Mouse (Mus musculus) lung, postnatal 0 days (tissue): ENCODE measurements around the gene Utp4.

Source experiments
- CTCF ChIP-seq: IDR thresholded peaks from 2 replicates; pipeline ENCODE4 v1.5.1; 2016; ENCODE audit warnings: antibody characterized with exemption, mild to moderate bottlenecking
- EP300 ChIP-seq: IDR thresholded peaks from 2 replicates; pipeline ENCODE4 v1.6.1; 2016; ENCODE audit warnings: antibody characterized with exemption, mild to moderate bottlenecking, control low read depth

- no peak for TF ChIP-seq CTCF
- TF ChIP-seq EP300 = peak; percentile 90
These were observed 76.5 kb downstream of the Utp4 start for GRCm38 (mm10) chr8:106969964-106970363.
